Mouse (Mus musculus) testis, adult 2 months (tissue): ENCODE measurements around the gene Kxd1.

ENCODE experiments used
- CTCF ChIP-seq: fragments of 200-500 bp; IDR thresholded peaks from 2 replicates; pipeline ENCODE4 v1.5.1; 2012; ENCODE audit warnings: low read depth, mild to moderate bottlenecking, inconsistent platforms, low read length, moderate library complexity; ENCODE audit not compliant: control insufficient read depth, insufficient read depth, insufficient replicate concordance
- POLR2A ChIP-seq: fragments of 200-500 bp; IDR thresholded peaks from 2 replicates; pipeline ENCODE4 v1.6.1; 2012; ENCODE audit warnings: low read depth, mild to moderate bottlenecking, inconsistent platforms, low read length, moderate library complexity; ENCODE audit not compliant: control insufficient read depth

DNA sequence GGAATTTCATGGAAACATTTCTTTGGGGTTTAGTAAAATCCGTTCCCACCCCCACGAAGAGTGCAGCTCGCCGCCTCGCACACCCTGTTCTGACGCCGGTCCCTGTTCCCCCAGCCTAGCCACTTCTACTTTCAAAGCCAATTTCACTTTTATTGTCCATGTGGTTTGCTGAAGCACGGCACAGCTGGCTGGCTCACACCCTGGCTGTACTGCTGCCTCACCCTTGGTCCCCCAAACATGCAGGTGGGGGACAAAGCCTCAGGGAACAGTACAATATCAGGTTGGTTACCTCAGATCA, 65.3 kb downstream of the Kxd1 start:
- TF ChIP-seq CTCF (no peak), POLR2A (no peak)
